Mouse (Mus musculus) hindbrain, embryonic 12.5 days (tissue): ENCODE results near the gene Lrrc20. TPM values are rescaled to one million over a fixed set of nuclear protein-coding genes. Genes with fewer than 3 reads are reported as not detected.

Source experiments
- ATAC-seq: fragments of 200-750 bp; cut with Nextera tagmentation; 2 replicates; pipeline ENCODE4 v1.8.0; 2017; ENCODE audit warnings: moderate TSS enrichment; ENCODE audit not compliant: low FRiP score
- H3K27ac ChIP-seq: fragments of 300-500 bp; sonication (generic); 2 replicates; pipeline ENCODE4 v1.5.1; 2016; ENCODE audit warnings: mild to moderate bottlenecking
- H3K27me3 ChIP-seq: fragments of 300-500 bp; sonication (generic); 2 replicates; pipeline ENCODE4 v1.6.1; 2016; ENCODE audit warnings: mild to moderate bottlenecking
- H3K36me3 ChIP-seq: fragments of 300-500 bp; sonication (generic); 2 replicates; pipeline ENCODE4 v1.6.1; 2016; ENCODE audit warnings: mild to moderate bottlenecking
- H3K4me1 ChIP-seq: fragments of 300-500 bp; sonication (generic); 2 replicates; pipeline ENCODE4 v1.6.1; 2016
- H3K4me2 ChIP-seq: fragments of 300-500 bp; sonication (generic); replicated peaks from 2 replicates; pipeline ENCODE4 v1.6.1; 2016; ENCODE audit warnings: mild to moderate bottlenecking
- H3K4me3 ChIP-seq: fragments of 300-500 bp; sonication (generic); 2 replicates; pipeline ENCODE4 v1.5.1; 2016; ENCODE audit warnings: mild to moderate bottlenecking
- H3K9ac ChIP-seq: fragments of 300-500 bp; sonication (generic); 2 replicates; pipeline ENCODE4 v1.6.1; 2016; ENCODE audit warnings: mild to moderate bottlenecking, moderate library complexity
- H3K9me3 ChIP-seq: fragments of 300-500 bp; sonication (generic); replicated peaks from 2 replicates; pipeline ENCODE4 v1.6.1; 2016; ENCODE audit warnings: mild to moderate bottlenecking
- WGBS: fragments of 180-500 bp; shearing (Covaris S2); methylation state at CpG from one replicate; pipeline ENCODE4 v1.1.7; 2016; 5-methylcytosine and 5-hydroxymethylcytosine counted together
- polyA plus RNA-seq: library from polyadenylated mRNA; unstranded; fragments of >200 nt; fragmentation: Nextera tagmentation; extraction: Ambion mirVana; gene quantifications from 2 replicates; pipeline ENCODE4 v1.2.1, GENCODE M21; 2016

The Lrrc20 gene
- 12.5 and 13.5 TPM in 2 replicates for polyA plus RNA-seq

DNA sequence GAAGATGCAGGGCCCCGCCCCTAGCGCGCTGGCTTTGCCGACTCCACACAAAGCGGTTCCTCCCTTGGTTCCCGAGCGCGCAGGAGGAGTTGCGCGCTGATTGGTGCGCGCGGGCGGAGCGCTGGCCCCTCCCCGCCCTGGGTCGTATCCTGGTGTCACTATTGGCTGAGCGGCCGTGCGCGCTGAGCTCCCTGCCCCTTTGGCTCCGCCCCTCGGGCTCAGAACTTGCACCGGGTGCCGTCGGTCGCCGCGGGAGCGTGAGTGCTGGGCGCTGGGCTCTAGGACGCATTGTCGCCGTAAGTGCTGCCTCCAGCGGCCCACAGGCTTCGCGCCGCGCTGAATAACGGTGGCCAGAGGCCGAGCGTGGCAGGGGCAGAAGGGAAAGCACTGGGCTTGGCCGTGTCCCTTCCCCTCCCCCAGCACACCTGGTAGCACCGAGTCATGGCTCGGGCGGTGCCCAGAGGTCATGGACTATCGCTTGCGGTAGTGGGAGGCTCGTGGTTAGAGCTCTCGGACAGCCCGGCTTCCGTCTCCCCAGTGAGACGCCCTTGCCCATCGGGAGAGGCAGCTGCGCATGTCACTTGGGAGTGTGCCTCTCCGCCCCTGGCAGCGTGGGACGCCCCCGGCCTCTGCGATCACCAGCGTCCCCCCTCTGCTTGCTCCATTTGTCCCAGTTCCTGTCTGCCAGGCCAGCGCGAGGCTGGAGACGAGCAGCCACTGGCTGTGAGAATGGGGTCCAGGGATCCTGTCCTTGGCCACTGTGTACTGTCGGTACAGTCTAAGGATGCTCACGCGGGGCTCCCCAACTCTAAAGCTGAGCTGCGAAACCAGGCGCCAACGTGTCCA lies at the start of gene Lrrc20:
Gene Lrrc20 (plus strand): TSS at position 208 of the 846 bp plus-strand sequence.
- H3K4me1 ChIP-seq: peaks cover 14% of the 10 kb centered on the region
- no peaks in the 10 kb centered on the region for H3K27me3 ChIP-seq
- H3K9me3 ChIP-seq: no peaks in the 10 kb centered on the region
- H3K27ac ChIP-seq: peak within 1 kb of the TSS; percentile 86
- peak; percentile 98 for ATAC-seq
- peak within 1 kb of the TSS; percentile 80 for H3K9ac ChIP-seq
- H3K4me3 ChIP-seq: peak within 1 kb of the TSS; percentile 71
- under 1% methylated on average over 70 of the region's 70 CpGs for WGBS
- H3K36me3 ChIP-seq: no peaks in the 10 kb centered on the region
- peak within 1 kb of the TSS; percentile 98 for H3K4me2 ChIP-seq

DNA sequence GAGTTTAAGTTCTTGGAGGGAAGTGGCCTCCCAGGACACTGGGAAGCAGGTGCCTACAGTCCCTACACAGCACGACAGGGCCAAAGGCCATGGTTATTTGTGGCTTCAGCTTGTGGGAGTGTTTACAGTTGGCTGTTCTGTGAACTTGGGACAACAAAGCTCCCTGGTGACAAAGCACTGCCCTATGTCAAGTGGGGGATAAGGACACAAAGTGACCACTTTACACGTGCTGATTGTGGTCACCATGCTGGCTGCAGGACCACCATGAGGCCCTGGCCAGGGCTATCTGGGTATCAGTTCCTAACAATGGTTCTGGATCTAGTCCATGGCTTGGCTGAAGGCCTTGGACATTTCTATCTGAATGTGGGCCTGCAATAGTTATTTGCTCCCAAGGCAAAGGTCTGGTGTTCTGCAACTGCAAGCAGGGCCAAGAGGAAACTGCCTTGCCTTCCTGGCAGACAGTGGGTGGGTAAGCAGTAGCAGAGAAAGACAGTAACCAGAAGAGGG lies 49.3 kb upstream of the Lrrc20 start:
- ATAC-seq: no peak
- Histone ChIP-seq H3K9ac (no peak overlapping the region), H3K4me2 (no peak overlapping the region), H3K4me3 (no peak overlapping the region), H3K36me3 (peaks cover 21% of the 10 kb centered on the region), H3K27me3 (peaks cover 8% of the 10 kb centered on the region; the same call in 1 of the 2 replicates), H3K27ac (no peak overlapping the region), H3K4me1 (peaks cover 13% of the 10 kb centered on the region), H3K9me3 (no peaks in the 10 kb centered on the region)
- 57% methylated on average over 2 of the region's 2 CpGs for WGBS

DNA sequence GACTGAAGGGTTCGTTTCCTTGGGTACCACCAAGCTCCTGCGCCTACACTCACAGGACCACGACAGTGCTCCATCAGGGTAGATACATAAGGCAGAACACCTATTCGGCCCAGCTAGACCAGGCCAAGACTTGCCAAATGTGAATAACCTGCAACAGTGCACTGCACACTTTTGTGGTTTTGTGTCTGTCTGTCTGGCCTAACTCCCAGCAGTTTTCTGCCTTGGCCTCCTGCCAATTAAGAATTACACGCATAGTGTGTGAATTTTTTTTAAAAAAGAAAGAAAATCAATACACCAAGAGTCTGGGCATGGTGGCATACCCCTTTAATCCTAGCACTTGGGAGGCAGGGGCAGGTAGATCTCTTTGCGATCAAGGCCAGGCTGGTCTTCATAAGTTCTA lies 47.6 kb upstream of the Lrrc20 start:
- Histone ChIP-seq H3K9me3 (no peaks in the 10 kb centered on the region), H3K27ac (no peak overlapping the region), H3K9ac (no peak overlapping the region), H3K4me3 (no peak overlapping the region), H3K4me2 (no peak overlapping the region), H3K4me1 (peaks cover 13% of the 10 kb centered on the region), H3K27me3 (peaks cover 5% of the 10 kb centered on the region; the same call in 1 of the 2 replicates), H3K36me3 (peaks cover 28% of the 10 kb centered on the region)
- ATAC-seq: no peak
- WGBS: 92% methylated on average over 6 of the region's 6 CpGs

- H3K9ac ChIP-seq: no peak overlapping the region
- peaks cover 33% of the 10 kb centered on the region for H3K36me3 ChIP-seq
- H3K9me3 ChIP-seq: no peaks in the 10 kb centered on the region
- H3K27me3 ChIP-seq: peaks cover under 1% of the 10 kb centered on the region; the same call in 1 of the 2 replicates
- no peak overlapping the region for H3K27ac ChIP-seq
- no peak overlapping the region for H3K4me2 ChIP-seq
- whole genome bisulfite sequencing: 60% methylated on average over 4 of the region's 4 CpGs
- ATAC-seq: no peak
- H3K4me1 ChIP-seq: peaks cover 13% of the 10 kb centered on the region
- H3K4me3 ChIP-seq: no peak overlapping the region
Measured at GRCm38 (mm10) chr10:61428416-61428815, 47.2 kb upstream of the Lrrc20 start.

- Histone ChIP-seq H3K4me1 (peaks cover 13% of the 10 kb centered on the region), H3K9ac (no peak overlapping the region), H3K9me3 (no peaks in the 10 kb centered on the region), H3K4me2 (no peak overlapping the region), H3K36me3 (peaks cover 39% of the 10 kb centered on the region), H3K27ac (no peak overlapping the region), H3K27me3 (no peaks in the 10 kb centered on the region), H3K4me3 (no peak overlapping the region)
- 92% methylated on average over 5 of the region's 5 CpGs for WGBS
- no peak for ATAC-seq
Measured at GRCm38 (mm10) chr10:61429043-61429442, 46.6 kb upstream of the Lrrc20 start.

DNA sequence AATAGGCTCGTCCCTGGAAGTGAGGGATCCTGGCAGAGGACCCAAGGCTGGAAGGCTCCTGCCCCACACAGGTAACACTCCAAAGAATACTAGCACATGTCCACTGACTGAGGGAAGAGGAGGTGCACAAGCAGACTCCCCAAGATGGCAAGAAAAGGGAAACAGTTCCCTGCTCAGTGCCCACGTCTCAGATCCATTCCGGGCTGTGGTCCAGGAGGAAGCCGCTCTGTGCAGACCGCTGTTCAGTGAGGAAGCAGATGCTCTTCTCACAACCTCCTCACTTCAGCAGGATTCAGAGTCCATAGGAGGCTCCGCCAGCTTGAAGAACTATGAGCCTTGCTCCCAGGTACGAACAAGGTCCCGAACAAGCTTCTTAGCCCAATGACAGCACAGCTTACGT lies 44.2 kb upstream of the Lrrc20 start:
- Histone ChIP-seq H3K4me3 (no peak overlapping the region), H3K36me3 (peaks cover 47% of the 10 kb centered on the region), H3K27ac (no peak overlapping the region), H3K9ac (no peak overlapping the region), H3K4me2 (no peak overlapping the region), H3K27me3 (no peaks in the 10 kb centered on the region), H3K9me3 (no peaks in the 10 kb centered on the region), H3K4me1 (peaks cover 4% of the 10 kb centered on the region)
- WGBS: 97% methylated on average over 9 of the region's 9 CpGs
- no peak for ATAC-seq

GRCm38 (mm10) chr10:61440202-61440800 lies 35.3 kb upstream of the Lrrc20 start:
- Histone ChIP-seq H3K27ac (no peak overlapping the region), H3K9ac (no peak overlapping the region), H3K4me2 (no peak overlapping the region), H3K4me3 (no peak overlapping the region), H3K27me3 (no peaks in the 10 kb centered on the region), H3K9me3 (no peaks in the 10 kb centered on the region), H3K4me1 (peaks cover 14% of the 10 kb centered on the region; the same call in 1 of the 2 replicates), H3K36me3 (0 out of 2 replicates have a peak, but pooled peaks cover 6% of the 10 kb centered on the region)
- 86% methylated on average over 7 of the region's 7 CpGs for WGBS
- ATAC-seq: no peak

DNA sequence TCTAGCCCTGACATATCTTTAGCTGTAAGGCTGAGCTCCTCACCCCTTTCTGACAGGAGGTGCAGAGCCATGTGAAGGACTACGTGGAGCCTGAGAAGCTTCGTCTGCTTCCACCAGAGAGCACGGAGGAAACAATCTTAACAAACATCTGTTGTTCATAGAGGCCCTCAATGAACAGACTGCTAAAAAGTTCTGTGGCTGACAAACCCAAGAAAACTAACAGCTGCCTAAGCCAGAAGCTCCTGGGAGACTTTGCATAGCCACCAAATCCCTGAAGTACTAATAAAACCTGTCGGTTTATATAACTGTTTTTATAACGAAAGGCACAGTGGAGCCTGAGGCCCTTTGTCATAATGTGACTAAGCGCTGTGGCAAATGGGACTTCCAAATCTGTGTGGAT lies 32.1 kb upstream of the Lrrc20 start:
- ATAC-seq: no peak
- peaks cover 33% of the 10 kb centered on the region for H3K4me1 ChIP-seq
- H3K9ac ChIP-seq: no peak overlapping the region

GRCm38 (mm10) chr10:61443876-61444275 lies 31.7 kb upstream of the Lrrc20 start:
- no peak overlapping the region for H3K9ac ChIP-seq
- H3K4me1 ChIP-seq: peaks cover 34% of the 10 kb centered on the region
- no peaks in the 10 kb centered on the region for H3K27me3 ChIP-seq
- no peak overlapping the region for H3K4me3 ChIP-seq
- H3K27ac ChIP-seq: no peak overlapping the region
- H3K4me2 ChIP-seq: no peak overlapping the region
- H3K36me3 ChIP-seq: peaks cover 6% of the 10 kb centered on the region; the same call in 1 of the 2 replicates
- 90% methylated on average over 1 of the region's 1 CpGs for WGBS
- no peaks in the 10 kb centered on the region for H3K9me3 ChIP-seq
- no peak for ATAC-seq

More for the DNA sequence above, 32.1 kb upstream of the Lrrc20 start:
- H3K36me3 ChIP-seq: peaks cover 6% of the 10 kb centered on the region; the same call in 1 of the 2 replicates
- no peaks in the 10 kb centered on the region for H3K9me3 ChIP-seq
- H3K27me3 ChIP-seq: no peaks in the 10 kb centered on the region
- no peak overlapping the region for H3K27ac ChIP-seq
- 76% methylated on average over 6 of the region's 6 CpGs for WGBS
- no peak overlapping the region for H3K4me3 ChIP-seq
- no peak overlapping the region for H3K4me2 ChIP-seq

- H3K36me3 ChIP-seq: peaks cover 6% of the 10 kb centered on the region; the same call in 1 of the 2 replicates
- H3K4me1 ChIP-seq: peaks cover 44% of the 10 kb centered on the region
- no peak overlapping the region for H3K27ac ChIP-seq
- H3K9ac ChIP-seq: no peak overlapping the region
- H3K4me3 ChIP-seq: no peak overlapping the region
- no peak overlapping the region for H3K4me2 ChIP-seq
- ATAC-seq: no peak
- H3K9me3 ChIP-seq: no peaks in the 10 kb centered on the region
- 80% methylated on average over 3 of the region's 3 CpGs for WGBS
- no peaks in the 10 kb centered on the region for H3K27me3 ChIP-seq
Measured at GRCm38 (mm10) chr10:61445016-61445415, 30.6 kb upstream of the Lrrc20 start.

- no peaks in the 10 kb centered on the region for H3K27me3 ChIP-seq
- H3K4me2 ChIP-seq: no peak overlapping the region
- no peaks in the 10 kb centered on the region; the same call in 1 of the 2 replicates for H3K36me3 ChIP-seq
- WGBS: 83% methylated on average over 10 of the region's 10 CpGs
- peaks cover 53% of the 10 kb centered on the region for H3K4me1 ChIP-seq
- ATAC-seq: no peak
- no peak overlapping the region for H3K27ac ChIP-seq
- H3K9ac ChIP-seq: no peak overlapping the region
- no peaks in the 10 kb centered on the region for H3K9me3 ChIP-seq
- no peak overlapping the region for H3K4me3 ChIP-seq
Measured at GRCm38 (mm10) chr10:61447581-61448353, 27.8 kb upstream of the Lrrc20 start.

- Histone ChIP-seq H3K9me3 (no peaks in the 10 kb centered on the region), H3K27ac (no peak overlapping the region), H3K27me3 (no peaks in the 10 kb centered on the region), H3K4me3 (no peak overlapping the region), H3K4me2 (no peak overlapping the region), H3K4me1 (peaks cover 45% of the 10 kb centered on the region), H3K9ac (no peak overlapping the region), H3K36me3 (no peaks in the 10 kb centered on the region; the same call in 1 of the 2 replicates)
- no peak for ATAC-seq
- 85% methylated on average over 3 of the region's 3 CpGs for WGBS
Measured at GRCm38 (mm10) chr10:61448834-61449233, 26.8 kb upstream of the Lrrc20 start.
